Mouse (Mus musculus): ENCODE data around the gene Nbr1. TPM values are rescaled to one million over a fixed set of nuclear protein-coding genes. Genes with fewer than 3 reads are reported as not detected.
A peak's percentile ranks its signal among the peaks of the same experiment; 100 is the strongest.
"Not testable (repeated sequence)": the region's sequence is repeated elsewhere in the genome, so short reads cannot be mapped to it uniquely, and the experiment has no call there.

The Nbr1 gene
- polyA plus RNA-seq, 1 experiment from 2014 or later: 39.8 TPM

GRCm38 (mm10) chr11:101582054-101583035, 30.4 kb downstream of the Nbr1 start, which contains the start of gene Tmem106a:
Gene Tmem106a (plus strand): TSS chr11:101582242.
- DNase-seq (ENCODE audit: low spot score): peak; percentile 75

GRCm38 (mm10) chr11:101583205-101583604, 31.3 kb downstream of the Nbr1 start:
- no peak for DNase-seq (ENCODE audit: low spot score)

DNA sequence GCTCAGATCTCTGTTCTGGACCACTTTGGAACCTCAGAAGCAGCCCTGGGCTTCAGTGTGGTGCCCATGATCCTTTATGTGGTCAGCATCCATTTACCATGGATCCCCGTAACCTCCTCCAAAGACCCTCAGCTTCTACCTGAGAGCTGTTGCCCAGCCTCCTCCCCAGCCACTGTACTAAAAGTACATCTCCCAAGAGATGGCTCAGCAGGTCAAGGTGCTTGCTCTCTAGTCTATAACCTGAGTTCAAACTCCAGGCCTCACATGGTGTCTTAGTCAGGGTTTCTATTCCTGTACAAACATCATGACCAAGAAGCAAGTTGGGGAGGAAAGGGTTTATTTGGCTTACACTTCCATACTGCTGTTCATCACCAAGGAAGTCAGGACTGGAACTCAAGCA, 33.1 kb downstream of the Nbr1 start:
- DNase-seq (ENCODE audit: low spot score): not testable (repeated sequence)

GRCm38 (mm10) chr11:101585805-101586204, 33.9 kb downstream of the Nbr1 start:
- DNase-seq (ENCODE audit: low spot score): no peak

DNA sequence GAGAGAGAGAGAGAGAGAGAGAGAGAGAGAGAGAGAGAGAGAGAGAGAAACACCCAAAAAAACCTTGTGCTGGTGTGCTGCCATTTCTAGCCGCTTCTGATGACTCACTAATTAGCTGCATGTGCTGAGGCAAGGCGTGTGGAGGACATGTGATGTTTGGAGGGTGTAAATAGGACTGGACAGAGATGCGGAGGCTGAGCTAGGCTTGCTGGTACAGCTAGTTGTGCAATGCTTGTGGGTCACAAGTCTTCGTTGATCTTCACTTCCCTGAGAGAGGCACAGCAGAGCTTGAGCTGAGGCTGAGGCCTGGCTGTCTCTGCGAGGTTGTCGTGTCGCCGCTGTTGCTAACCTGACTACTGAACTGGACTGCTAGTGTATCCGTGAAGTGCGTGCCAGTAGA, 35.7 kb downstream of the Nbr1 start:
- no peak for DNase-seq (ENCODE audit: low spot score)

DNA sequence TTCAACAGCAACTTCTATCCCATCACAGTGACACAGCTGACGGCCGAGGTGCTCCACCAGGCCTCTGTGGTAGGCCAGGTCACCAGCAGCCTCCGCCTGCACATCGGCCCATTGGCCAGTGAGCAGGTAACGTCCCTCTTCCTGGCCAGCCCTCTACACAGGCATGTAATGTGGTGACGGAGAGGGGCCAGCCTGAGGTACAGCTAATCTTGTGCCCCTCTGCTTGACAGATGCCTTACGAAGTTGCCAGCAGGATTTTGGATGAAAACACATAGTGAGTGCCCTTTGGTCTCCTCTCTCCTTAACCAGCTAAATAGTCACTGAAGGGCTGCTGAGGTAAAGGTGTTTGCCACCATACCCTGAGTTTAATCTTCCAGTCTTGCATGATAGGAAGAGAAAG, 36.9 kb downstream of the Nbr1 start:
- no peak for DNase-seq (ENCODE audit: low spot score)

DNA sequence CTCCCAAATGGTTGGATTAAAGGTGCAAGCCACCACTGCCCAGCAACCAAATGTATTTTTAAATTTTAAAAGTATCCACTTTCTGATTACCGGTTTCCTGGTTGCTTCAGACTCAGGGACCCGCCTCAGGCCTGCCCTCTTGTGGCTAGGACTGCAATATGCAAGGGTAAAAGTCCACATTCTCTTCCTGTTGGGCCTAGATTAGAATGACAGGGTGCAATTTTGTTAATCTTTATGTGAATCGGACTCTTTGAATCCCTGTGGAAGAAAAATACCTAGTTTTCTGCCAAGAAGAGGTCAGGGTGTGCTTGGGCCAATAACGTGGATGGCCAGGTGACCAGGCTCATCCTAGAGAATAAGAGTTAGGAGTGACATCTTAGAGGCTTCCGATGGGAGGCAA, 37.5 kb downstream of the Nbr1 start:
- DNase-seq (ENCODE audit: low spot score): peak; percentile 69

- DNase-seq (ENCODE audit: low spot score): no peak
Measured at GRCm38 (mm10) chr11:101589989-101590624, 38.2 kb downstream of the Nbr1 start.

- DNase-seq (ENCODE audit: low spot score): no peak
Measured at GRCm38 (mm10) chr11:101599156-101599555, 47.2 kb downstream of the Nbr1 start, which contains the start of gene Gm11634. Gene Gm11634 (minus strand): TSS chr11:101599256.

GRCm38 (mm10) chr11:101602491-101602890, 50.5 kb downstream of the Nbr1 start:
- peak; percentile 81 for DNase-seq (ENCODE audit: low spot score)

GRCm38 (mm10) chr11:101604116-101604515, 52.2 kb downstream of the Nbr1 start:
- no peak for DNase-seq (ENCODE audit: low spot score)

DNA sequence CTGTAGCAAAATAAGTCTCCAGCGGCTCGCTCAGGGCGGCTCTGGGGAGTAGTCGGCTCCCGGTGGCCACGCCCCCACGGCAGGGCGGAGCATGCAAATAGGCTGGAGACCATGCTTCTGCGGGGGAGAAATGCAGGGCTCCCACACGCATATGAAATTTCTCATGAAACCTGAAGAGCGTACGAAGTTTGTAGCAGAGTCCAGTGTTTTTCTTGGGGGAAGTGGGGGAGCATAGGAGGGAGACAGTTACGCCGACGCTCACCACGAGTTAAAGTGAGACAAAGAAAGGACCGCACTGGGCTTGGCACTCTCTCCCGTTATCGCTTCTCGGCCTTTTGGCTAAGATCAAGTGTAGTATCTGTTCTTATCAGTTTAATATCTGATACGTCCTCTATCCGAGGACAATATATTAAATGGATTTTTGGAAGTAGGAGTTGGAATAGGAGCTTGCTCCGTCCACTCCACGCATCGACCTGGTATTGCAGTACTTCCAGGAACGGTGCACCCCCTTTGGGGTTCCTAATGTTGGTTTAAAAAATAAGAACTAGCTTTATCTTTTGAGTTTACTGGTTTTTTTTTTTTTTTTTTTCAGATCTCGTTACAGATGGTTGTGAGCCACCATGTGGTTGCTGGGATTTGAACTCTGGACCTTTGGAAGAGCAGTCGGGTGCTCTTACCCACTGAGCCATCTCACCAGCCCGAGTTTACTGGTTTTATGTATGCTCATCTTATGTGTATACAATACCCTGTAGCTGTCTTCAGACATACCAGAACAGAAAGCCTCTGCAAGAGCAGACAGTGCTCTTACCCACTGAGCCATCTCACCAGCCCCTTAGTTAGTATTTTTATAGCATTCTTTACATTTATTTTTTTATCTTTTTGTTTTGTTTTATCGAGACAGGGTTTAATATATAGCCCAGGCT, 52.8 kb downstream of the Nbr1 start:
- peak; percentile 76 for DNase-seq (ENCODE audit: low spot score)

DNA sequence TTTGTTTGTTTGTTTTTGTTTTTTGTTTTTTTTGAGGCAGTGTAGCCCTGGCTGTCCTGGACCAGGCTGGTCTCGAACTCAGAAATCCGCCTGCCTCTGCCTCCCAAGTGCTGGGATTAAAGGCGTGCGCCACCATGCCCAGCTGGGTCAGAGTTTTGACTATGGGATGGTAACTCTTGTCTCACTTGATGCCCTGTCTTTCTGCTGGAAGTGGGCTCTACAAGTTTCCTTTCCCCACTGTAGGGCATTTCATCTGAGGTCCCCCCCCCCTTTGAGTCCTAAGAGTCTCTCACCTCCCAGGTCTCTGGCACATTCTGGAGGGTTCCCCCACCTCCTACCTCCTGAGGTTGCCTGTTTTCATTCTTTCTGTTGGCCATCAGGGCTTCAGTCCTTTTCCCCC, 55.2 kb downstream of the Nbr1 start:
- DNase-seq (ENCODE audit: low spot score): not testable (repeated sequence)

DNA sequence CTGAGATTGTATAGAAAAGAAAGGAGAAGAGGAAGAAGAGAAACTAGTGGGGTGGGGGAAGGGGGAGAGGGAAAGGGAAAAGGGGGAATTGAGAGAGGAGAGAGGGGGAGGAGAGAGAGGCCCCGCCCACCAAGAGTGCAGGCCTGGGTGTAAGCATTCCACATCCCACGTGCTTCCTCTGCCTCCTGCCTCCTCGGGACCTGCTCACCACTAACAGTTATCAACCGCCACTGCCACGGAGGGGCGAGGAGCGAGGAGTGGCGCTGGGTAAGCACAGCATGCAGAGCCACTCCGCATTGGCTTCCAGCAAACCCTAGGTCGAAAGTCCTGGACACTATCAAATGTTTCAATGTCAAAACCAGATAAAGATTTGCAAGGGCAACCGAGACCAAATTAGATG, 58.5 kb downstream of the Nbr1 start:
- DNase-seq (ENCODE audit: low spot score): no peak

GRCm38 (mm10) chr11:101613596-101613995, 61.6 kb downstream of the Nbr1 start:
- DNase-seq (ENCODE audit: low spot score): no peak

DNA sequence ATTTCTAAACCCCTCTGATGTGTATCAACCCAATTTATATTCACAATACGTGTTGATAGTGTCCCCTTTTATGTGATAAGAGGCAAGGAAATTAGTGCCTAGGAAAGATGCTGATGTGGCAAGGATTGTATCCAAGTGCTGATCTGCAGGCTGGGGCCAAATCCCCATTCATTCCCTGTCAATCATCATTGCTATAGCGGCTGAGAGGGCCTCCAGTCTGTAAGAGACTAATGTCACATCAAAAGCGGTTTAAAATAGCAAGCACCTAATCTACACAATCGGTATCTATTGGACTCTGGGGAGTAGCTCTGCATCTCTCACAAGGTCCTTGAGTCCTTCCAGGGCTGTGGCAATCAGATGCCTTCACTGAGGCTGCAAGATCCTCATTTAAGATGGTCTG, 62.2 kb downstream of the Nbr1 start:
- DNase-seq (ENCODE audit: low spot score): no peak

GRCm38 (mm10) chr11:101615380-101615779, 63.4 kb downstream of the Nbr1 start:
- no peak for DNase-seq (ENCODE audit: low spot score)

DNA sequence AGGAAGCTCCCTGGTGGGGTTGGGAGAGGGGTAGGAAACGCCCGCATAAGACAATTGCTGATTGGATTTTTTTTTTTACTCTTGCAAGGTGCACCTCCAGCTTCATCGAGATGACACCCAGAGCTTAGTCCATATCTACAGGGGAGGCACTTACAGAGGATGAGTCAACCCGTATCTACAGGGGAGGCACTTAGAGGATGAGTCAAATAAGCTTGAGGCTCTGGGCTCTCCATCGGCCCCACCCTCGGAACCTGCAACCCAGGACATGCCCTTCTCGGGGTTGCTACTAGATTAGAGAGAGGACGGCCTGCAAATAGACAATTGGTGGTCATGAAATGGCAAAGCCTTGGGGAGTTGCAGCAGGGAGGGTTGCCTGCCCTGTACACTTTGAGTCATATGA, 64.2 kb downstream of the Nbr1 start:
- DNase-seq (ENCODE audit: low spot score): no peak

DNA sequence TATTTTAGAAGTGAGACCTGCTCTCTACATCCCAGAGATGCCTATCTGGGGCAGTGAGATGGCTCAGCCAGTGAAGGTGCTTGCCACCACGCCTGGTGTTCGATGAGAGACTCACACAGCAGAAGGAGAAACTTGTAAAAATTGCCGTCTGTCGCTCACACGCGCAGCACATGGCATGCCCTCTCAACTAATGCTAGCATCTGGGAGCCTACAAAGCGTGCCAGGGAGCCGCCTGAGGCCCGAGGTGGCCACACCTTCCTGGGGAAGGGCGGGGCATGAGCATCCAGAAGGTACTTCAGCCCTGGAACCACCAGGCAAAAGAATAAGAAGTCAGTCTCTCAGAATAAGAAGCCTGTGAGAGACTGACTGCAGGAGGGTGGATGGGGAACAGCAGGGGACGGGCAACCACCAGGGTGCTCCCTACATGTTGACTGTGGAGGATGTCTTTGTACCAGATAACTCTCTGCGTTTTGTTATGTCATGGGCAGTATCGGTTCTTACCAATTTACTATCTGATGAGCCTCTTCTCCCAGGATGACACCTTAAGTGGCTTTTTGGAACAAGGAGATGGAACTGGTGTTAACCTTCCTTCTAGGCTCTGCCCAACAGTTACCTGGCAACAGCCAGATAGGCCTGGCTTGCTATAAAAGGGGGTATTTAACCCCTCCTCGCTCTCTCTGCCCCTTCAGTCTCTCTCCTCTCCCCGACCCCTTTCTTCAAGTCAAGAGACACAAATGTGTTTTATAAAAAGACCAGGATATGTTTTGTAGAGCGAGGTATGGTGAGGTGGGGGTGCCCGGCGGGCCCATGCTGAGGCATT, 65.2 kb downstream of the Nbr1 start:
- no peak for DNase-seq (ENCODE audit: low spot score)

DNA sequence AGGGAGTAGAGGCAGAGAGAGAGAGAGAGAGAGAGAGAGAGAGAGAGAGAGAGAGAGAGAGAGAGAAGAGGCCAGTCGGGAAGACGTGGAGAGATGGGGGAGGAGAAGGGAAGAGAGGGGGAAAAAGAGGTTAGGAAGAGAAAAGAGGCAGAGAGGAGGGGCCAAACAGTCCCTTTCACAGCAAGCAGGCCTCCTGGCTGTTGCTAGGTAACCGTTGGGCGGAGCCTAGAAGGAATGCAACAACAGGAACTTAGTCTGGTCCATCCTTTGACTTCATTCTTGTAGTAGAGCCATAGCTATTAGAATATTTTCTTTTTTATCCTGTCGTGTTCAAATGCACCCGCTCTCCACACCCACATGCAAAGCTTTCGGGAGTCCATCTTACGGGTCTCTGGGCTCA, 65.9 kb downstream of the Nbr1 start:
- DNase-seq (ENCODE audit: low spot score): peak; percentile 51

Measured in thymus, postnatal 0 days (tissue).